In the genomic region with DNA sequence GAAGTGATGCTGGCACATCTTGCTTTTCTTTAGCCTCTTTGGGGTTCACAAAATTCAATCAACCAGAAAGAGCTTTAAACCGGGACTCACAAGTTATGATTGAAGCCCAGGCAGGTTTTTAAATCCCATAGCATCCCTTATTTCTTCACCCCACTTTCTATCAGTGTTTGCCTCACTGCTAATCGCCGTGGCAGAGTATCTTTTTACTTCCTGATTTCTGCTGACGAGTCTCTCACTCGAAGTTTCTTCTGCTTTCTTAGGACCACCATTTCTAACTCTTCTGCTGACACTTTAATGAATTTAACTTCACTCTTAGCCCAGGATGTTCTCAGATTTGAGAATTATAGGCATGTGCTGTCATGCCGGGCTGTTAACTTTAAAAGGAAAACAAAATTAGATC, we compare ENCODE assay signal across 15 mouse cellular contexts.
"Had no signal": no experiment of that assay in that cellular context is flagged by ENCODE, and none has a peak within 500 bp of the region (broad histone marks: within the 10 kb centered on the region; RNA-seq: fewer than 3 reads in every experiment).

No protein-coding gene starts in this region.

- H3K4me1 ChIP-seq: limb, embryonic 12.5 days; limb, embryonic 15.5 days had no signal

- H3K4me3 ChIP-seq: layer of hippocampus, adult 2 months; limb, embryonic 12.5 days; limb, embryonic 15.5 days had no signal

- H3K36me3 ChIP-seq: limb, embryonic 12.5 days; limb, embryonic 15.5 days had no signal

- H3K27ac ChIP-seq: kidney, postnatal 0 days; layer of hippocampus, adult 2 months; limb, embryonic 12.5 days; limb, embryonic 15.5 days; liver, embryonic 14.5 days; stomach, postnatal 0 days had no signal

- H3K27me3 ChIP-seq: limb, embryonic 12.5 days; limb, embryonic 15.5 days had no signal

- DNase-seq: kidney, postnatal 25 days; left cerebral cortex, postnatal 4 days; liver, postnatal 0 days; lung, embryonic 14.5 days; midbrain, embryonic 14.5 days; thymus, adult 2 months; thymus, postnatal 14 days; thymus, postnatal 4 days had no signal

- ATAC-seq: liver, postnatal 0 days; lung, postnatal 0 days had no signal
